Mouse (Mus musculus) G1E (cell line): ENCODE data around the gene Apoo. TPM values are rescaled to one million over a fixed set of nuclear protein-coding genes. Genes with fewer than 3 reads are reported as not detected.
A peak's percentile ranks its signal among the peaks of the same experiment; 100 is the strongest.
"Not testable (repeated sequence)": the region's sequence is repeated elsewhere in the genome, so short reads cannot be mapped to it uniquely, and the experiment has no call there.

Experiments used
- ATAC-seq: 2 replicates; pipeline ENCODE4 v1.8.0; 2016; ENCODE audit warnings: mild to moderate bottlenecking; ENCODE audit not compliant: insufficient number of reproducible peaks, poor library complexity, low FRiP score, severe bottlenecking; ENCODE audit errors: extremely low read depth
- DNase-seq: peaks from one replicate; pipeline ENCODE4 v3.0.0; 2012; ENCODE audit warnings: low spot score
- H3K27me3 ChIP-seq: 2 replicates; pipeline ENCODE4 v1.6.1; 2012; ENCODE audit warnings: mild to moderate bottlenecking, low read length, inconsistent platforms; ENCODE audit not compliant: insufficient read depth
- H3K36me3 ChIP-seq: replicated peaks from 2 replicates; pipeline ENCODE3; 2012; ENCODE audit warnings: mild to moderate bottlenecking, inconsistent platforms
- H3K4me1 ChIP-seq: 2 replicates; pipeline ENCODE4 v1.6.1; 2012; ENCODE audit warnings: low read depth, low read length, inconsistent platforms, mixed read lengths; ENCODE audit not compliant: insufficient read depth
- H3K4me3 ChIP-seq: 2 replicates; pipeline ENCODE4 v1.5.1; 2012; ENCODE audit warnings: low read depth, mild to moderate bottlenecking, inconsistent platforms, low read length, moderate library complexity, mixed read lengths
- H3K9me3 ChIP-seq: replicated peaks from 2 replicates; pipeline ENCODE4 v1.6.1; 2012; ENCODE audit warnings: inconsistent platforms
- CTCF ChIP-seq: IDR thresholded peaks from 2 replicates; pipeline ENCODE4 v1.5.1; 2012; ENCODE audit warnings: low read depth, low read length, inconsistent platforms, mixed read lengths
- GATA1 ChIP-seq: IDR thresholded peaks from 2 replicates; pipeline ENCODE4 v1.6.1; 2012; ENCODE audit warnings: borderline replicate concordance, low read length, inconsistent platforms, mixed read lengths
- GATA2 ChIP-seq: IDR thresholded peaks from 2 replicates; pipeline ENCODE4 v1.6.1; 2012; ENCODE audit warnings: low read depth, low read length, inconsistent platforms, borderline replicate concordance
- POLR2AphosphoS5 ChIP-seq: IDR thresholded peaks from 2 replicates; pipeline ENCODE4 v1.6.1; 2012; ENCODE audit warnings: low read depth, low read length, inconsistent platforms; ENCODE audit not compliant: insufficient replicate concordance
- TAL1 ChIP-seq: conservative IDR thresholded peaks from 2 replicates; pipeline ENCODE4 v1.6.1; 2012; ENCODE audit warnings: low read depth, low read length, inconsistent platforms, mixed read lengths
- polyA plus RNA-seq: library from polyadenylated mRNA; stranded (reverse); fragments of >175 nt; gene quantifications from 2 replicates; pipeline ENCODE4 v1.2.3, GENCODE M21; 2012
- total RNA-seq, 2 experiments: library from RNA; stranded (forward) in 1 of 2; stranded (reverse) in 1 of 2; fragments of 200-1000 nt in 1 of 2; fragments of >200 nt in 1 of 2; fragmentation: Nextera tagmentation in 1 of 2; gene quantifications; 2 replicates each; pipeline ENCODE4 v1.2.3; 2014 to 2017

Gene Apoo
- total RNA-seq (2014; fragmentation: Nextera tagmentation) (29.9 and 45.1 TPM in 2 replicates), total RNA-seq (2017) (28.2 and 29.8 TPM in 2 replicates), polyA plus RNA-seq (0.69 and 1.5 TPM in 2 replicates)

GRCm38 (mm10) chrX:94366670-94367241 lies at the start of gene Apoo, which contains the start of gene Fam90a1b:
Gene Apoo, plus strand, starts transcription at chrX:94367117.
Gene Fam90a1b, minus strand, starts transcription at chrX:94366777.
- peak; percentile 96 for ATAC-seq
- Histone ChIP-seq H3K4me1 (peaks cover 13% of the 10 kb centered on the region; the same call in 1 of the 2 replicates), H3K4me3 (peak within 1 kb of the TSS; percentile 73), H3K9me3 (no peaks in the 10 kb centered on the region), H3K36me3 (peaks cover 5% of the 10 kb centered on the region), H3K27me3 (peaks cover 13% of the 10 kb centered on the region)
- TF ChIP-seq POLR2AphosphoS5 (no peak), CTCF (no peak), TAL1 (no peak)
- peak; percentile 70 for DNase-seq

GRCm38 (mm10) chrX:94321036-94321902 lies 45.6 kb upstream of the Apoo start:
- DNase-seq (no peak), ATAC-seq (no peak)
- no peaks in the 10 kb centered on the region for H3K36me3 ChIP-seq
- H3K9me3 ChIP-seq, result no peaks in the 10 kb centered on the region
- H3K4me1 ChIP-seq, result no peaks in the 10 kb centered on the region
- TF ChIP-seq GATA1 (no peak), CTCF (no peak), GATA2 (no peak), POLR2AphosphoS5 (no peak), TAL1 (no peak)
- no peak overlapping the region for H3K4me3 ChIP-seq
- H3K27me3 ChIP-seq, result peaks cover 18% of the 10 kb centered on the region

- not testable (repeated sequence) for H3K9me3 ChIP-seq, H3K27me3 ChIP-seq, H3K4me1 ChIP-seq, ATAC-seq, H3K4me3 ChIP-seq, DNase-seq, H3K36me3 ChIP-seq
These were observed 23.3 kb upstream of the Apoo start for GRCm38 (mm10) chrX:94343638-94344037.

GRCm38 (mm10) chrX:94365381-94365925 lies 1.5 kb upstream of the Apoo start:
- Histone ChIP-seq H3K4me3 (no peak overlapping the region), H3K36me3 (peaks cover 5% of the 10 kb centered on the region), H3K4me1 (peaks cover 13% of the 10 kb centered on the region; the same call in 1 of the 2 replicates), H3K27me3 (peaks cover 13% of the 10 kb centered on the region), H3K9me3 (no peaks in the 10 kb centered on the region)
- ATAC-seq (no peak), DNase-seq (no peak)
- no peak for TF ChIP-seq POLR2AphosphoS5
- TF ChIP-seq GATA2, result no peak
- TF ChIP-seq GATA1, result no peak
- no peak for TF ChIP-seq TAL1

- Histone ChIP-seq H3K36me3 (peaks cover 5% of the 10 kb centered on the region), H3K4me3 (peak overlapping the region; percentile 73; the same call in 1 of the 2 replicates), H3K27me3 (peaks cover 13% of the 10 kb centered on the region), H3K9me3 (no peaks in the 10 kb centered on the region), H3K4me1 (peaks cover 13% of the 10 kb centered on the region; the same call in 1 of the 2 replicates)
- DNase-seq (no peak), ATAC-seq (no peak)
- TF ChIP-seq POLR2AphosphoS5 (no peak), TAL1 (no peak), CTCF (no peak), GATA2 (no peak), GATA1 (no peak)
These were observed 888 bp upstream of the Apoo start for GRCm38 (mm10) chrX:94366029-94366428.

GRCm38 (mm10) chrX:94367248-94367647 lies 331 bp downstream of the Apoo start:
- ATAC-seq (no peak), DNase-seq (peak; percentile 2)
- H3K36me3 ChIP-seq, result peaks cover 5% of the 10 kb centered on the region
- no peak for TF ChIP-seq TAL1
- no peak for TF ChIP-seq POLR2AphosphoS5
- no peak for TF ChIP-seq GATA2
- TF ChIP-seq GATA1, result no peak
- no peak for TF ChIP-seq CTCF
- no peaks in the 10 kb centered on the region for H3K9me3 ChIP-seq
- peaks cover 13% of the 10 kb centered on the region; the same call in 1 of the 2 replicates for H3K4me1 ChIP-seq
- peaks cover 13% of the 10 kb centered on the region for H3K27me3 ChIP-seq
- peak overlapping the region; percentile 73 for H3K4me3 ChIP-seq
